Mouse (Mus musculus) erythroblast, embryonic 14.5 days (primary cell): ENCODE results near the gene Git2.

Source experiments
- GATA1 ChIP-seq: IDR thresholded peaks from 2 replicates; pipeline ENCODE4 v1.6.1; 2012; ENCODE audit warnings: low read length, inconsistent platforms, mixed read lengths
- TAL1 ChIP-seq: IDR thresholded peaks from 3 replicates; pipeline ENCODE4 v1.6.1; 2012; ENCODE audit warnings: low read length, inconsistent platforms, mixed read lengths

DNA sequence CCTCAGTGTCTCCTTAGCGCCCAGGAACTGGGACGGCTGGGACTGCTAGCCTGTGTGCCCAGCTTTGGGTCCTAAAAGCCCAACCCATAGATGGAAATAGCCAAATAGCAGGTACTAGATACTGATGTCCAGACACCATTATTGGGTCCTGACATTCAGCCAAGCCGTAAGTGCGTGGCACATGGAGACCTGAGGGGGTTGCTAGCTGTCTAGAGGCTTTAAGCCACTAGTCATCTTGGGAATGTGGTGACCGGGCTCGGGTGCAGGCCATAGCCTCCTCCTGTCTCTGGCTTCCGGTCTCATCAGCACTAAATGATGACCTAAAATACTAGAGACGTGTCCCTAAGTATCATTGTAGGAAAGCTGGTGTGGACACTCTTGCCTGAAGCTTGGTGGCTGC, 57.4 kb downstream of the Git2 start:
- TF ChIP-seq GATA1 (no peak), TAL1 (no peak)
